Mouse (Mus musculus): ENCODE measurements at regions not wholly inside any gene's neighbourhood (a gene's known extent, or its start where the extent isn't known, plus 50 kb on each side); places are given as distances from the start of the nearest gene placed in this dataset.

DNA sequence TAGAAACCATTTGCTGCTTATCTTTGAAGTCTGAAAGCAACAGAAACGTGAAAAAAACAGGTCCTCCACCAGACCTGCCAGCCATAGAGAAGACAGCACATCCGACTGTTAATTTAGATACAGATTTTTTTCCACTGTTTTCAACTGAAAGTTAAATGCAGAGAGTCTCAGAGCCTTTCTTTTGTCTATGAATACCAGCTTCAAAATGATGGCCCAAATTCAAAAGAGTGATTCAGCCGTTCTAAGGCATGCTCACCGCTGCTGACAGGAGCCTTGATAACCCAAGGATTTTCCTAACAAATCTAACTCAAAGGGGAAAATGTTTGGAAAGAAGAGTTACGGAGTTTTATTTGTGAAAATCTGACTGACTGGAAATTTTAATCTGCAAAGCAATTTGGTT, 207.1 kb upstream of the Gcfc2 start:
- TF ChIP-seq CTCF (IDR thresholded peaks at IDR 0.05; ENCODE audit: insufficient read depth, low read length) (no peak), POLR2A (IDR thresholded peaks at IDR 0.05; ENCODE audit: borderline replicate concordance, extremely low read depth, low read depth, low read length) (no peak)

Data from lung, adult 2 months (tissue).